Mouse (Mus musculus): ENCODE results near the gene Hnrnpc. TPM values are rescaled to one million over a fixed set of nuclear protein-coding genes. Genes with fewer than 3 reads are reported as not detected.

The Hnrnpc gene
- polyA plus RNA-seq, 1 experiment from 2014 or later: 1,066 TPM

GRCm38 (mm10) chr14:52114101-52114500 is 10.3 kb upstream of the Hnrnpc start:
- no peak for ATAC-seq (replicated peaks; ENCODE audit: insufficient number of reproducible peaks, low FRiP score, low TSS enrichment, low read depth)
- H3K27ac ChIP-seq (replicated peaks; ENCODE audit: low read depth, low read length): no peak overlapping the region
- WGBS: 88% methylated on average over 1 of the region's 1 CpGs
- DNase-seq (ENCODE audit: low spot score): no peak
- no peak overlapping the region for H3K9ac ChIP-seq (replicated peaks; ENCODE audit: low read length)
- H3K4me2 ChIP-seq (ENCODE audit: low read depth, low read length): no peak overlapping the region
- no peaks in the 10 kb centered on the region for H3K9me3 ChIP-seq (replicated peaks; ENCODE audit: control insufficient read depth, low read length)
- H3K36me3 ChIP-seq (replicated peaks; ENCODE audit: control insufficient read depth, insufficient read depth, low read depth, low read length): no peaks in the 10 kb centered on the region
- H3K27me3 ChIP-seq (ENCODE audit: control insufficient read depth, insufficient read depth, low read length): no peaks in the 10 kb centered on the region
- no peaks in the 10 kb centered on the region for H3K4me1 ChIP-seq (ENCODE audit: control insufficient read depth, insufficient read depth, low read length)
- H3K4me3 ChIP-seq (ENCODE audit: low read depth, low read length): no peak overlapping the region

GRCm38 (mm10) chr14:52110346-52110745 is 6.5 kb upstream of the Hnrnpc start, which contains the start of gene Rpgrip1:
Rpgrip1 (plus strand) TSS chr14:52110704.
- ATAC-seq (replicated peaks; ENCODE audit: insufficient number of reproducible peaks, low FRiP score, low TSS enrichment, low read depth): no peak
- 81% methylated on average over 4 of the region's 4 CpGs for WGBS
- H3K4me3 ChIP-seq (ENCODE audit: low read depth, low read length): no peak within 1 kb of the TSS

GRCm38 (mm10) chr14:52108025-52108424 is 4.2 kb upstream of the Hnrnpc start:
- Histone ChIP-seq H3K27me3 (ENCODE audit: control insufficient read depth, insufficient read depth, low read length) (no peaks in the 10 kb centered on the region), H3K27ac (replicated peaks; ENCODE audit: low read depth, low read length) (no peak overlapping the region), H3K4me1 (ENCODE audit: control insufficient read depth, insufficient read depth, low read length) (no peaks in the 10 kb centered on the region), H3K4me3 (ENCODE audit: low read depth, low read length) (no peak overlapping the region), H3K9ac (replicated peaks; ENCODE audit: low read length) (no peak overlapping the region), H3K36me3 (replicated peaks; ENCODE audit: control insufficient read depth, insufficient read depth, low read depth, low read length) (no peaks in the 10 kb centered on the region), H3K4me2 (ENCODE audit: low read depth, low read length) (no peak overlapping the region), H3K9me3 (replicated peaks; ENCODE audit: control insufficient read depth, low read length) (no peaks in the 10 kb centered on the region)
- WGBS: 78% methylated on average over 2 of the region's 2 CpGs
- no peak for DNase-seq (ENCODE audit: low spot score)
- ATAC-seq (replicated peaks; ENCODE audit: insufficient number of reproducible peaks, low FRiP score, low TSS enrichment, low read depth): no peak

More at GRCm38 (mm10) chr14:52110346-52110745, 6.5 kb upstream of the Hnrnpc start, which contains the start of gene Rpgrip1:
- no peak within 1 kb of the TSS for H3K4me2 ChIP-seq (ENCODE audit: low read depth, low read length)
- H3K27me3 ChIP-seq (ENCODE audit: control insufficient read depth, insufficient read depth, low read length): no peaks in the 10 kb centered on the region
- H3K4me1 ChIP-seq (ENCODE audit: control insufficient read depth, insufficient read depth, low read length): no peaks in the 10 kb centered on the region
- H3K9ac ChIP-seq (replicated peaks; ENCODE audit: low read length): no peak within 1 kb of the TSS
- no peak for DNase-seq (ENCODE audit: low spot score)
- H3K27ac ChIP-seq (replicated peaks; ENCODE audit: low read depth, low read length): no peak within 1 kb of the TSS
- H3K36me3 ChIP-seq (replicated peaks; ENCODE audit: control insufficient read depth, insufficient read depth, low read depth, low read length): no peaks in the 10 kb centered on the region
- no peaks in the 10 kb centered on the region for H3K9me3 ChIP-seq (replicated peaks; ENCODE audit: control insufficient read depth, low read length)

- H3K9ac ChIP-seq (replicated peaks; ENCODE audit: low read length): no peak overlapping the region
Observed at GRCm38 (mm10) chr14:52106741-52107140, 2.9 kb upstream of the Hnrnpc start.

GRCm38 (mm10) chr14:52105308-52105707 is 1.5 kb upstream of the Hnrnpc start:
- no peak overlapping the region for H3K27ac ChIP-seq (replicated peaks; ENCODE audit: low read depth, low read length)
- 73% methylated on average over 2 of the region's 2 CpGs for WGBS

More at GRCm38 (mm10) chr14:52106741-52107140, 2.9 kb upstream of the Hnrnpc start:
- DNase-seq (ENCODE audit: low spot score) (peak; percentile 21), ATAC-seq (replicated peaks; ENCODE audit: insufficient number of reproducible peaks, low FRiP score, low TSS enrichment, low read depth) (no peak)
- Histone ChIP-seq H3K4me2 (ENCODE audit: low read depth, low read length) (no peak overlapping the region), H3K27me3 (ENCODE audit: control insufficient read depth, insufficient read depth, low read length) (no peaks in the 10 kb centered on the region), H3K4me1 (ENCODE audit: control insufficient read depth, insufficient read depth, low read length) (no peaks in the 10 kb centered on the region), H3K9me3 (replicated peaks; ENCODE audit: control insufficient read depth, low read length) (no peaks in the 10 kb centered on the region), H3K36me3 (replicated peaks; ENCODE audit: control insufficient read depth, insufficient read depth, low read depth, low read length) (no peaks in the 10 kb centered on the region), H3K27ac (replicated peaks; ENCODE audit: low read depth, low read length) (no peak overlapping the region), H3K4me3 (ENCODE audit: low read depth, low read length) (no peak overlapping the region)
- 29% methylated on average over 10 of the region's 10 CpGs for WGBS

GRCm38 (mm10) chr14:52104677-52105285 is 953 bp upstream of the Hnrnpc start:
- H3K9me3 ChIP-seq (replicated peaks; ENCODE audit: control insufficient read depth, low read length): no peaks in the 10 kb centered on the region
- ATAC-seq (replicated peaks; ENCODE audit: insufficient number of reproducible peaks, low FRiP score, low TSS enrichment, low read depth): no peak
- peak overlapping the region; percentile 33 for H3K4me3 ChIP-seq (ENCODE audit: low read depth, low read length)
- no peaks in the 10 kb centered on the region for H3K27me3 ChIP-seq (ENCODE audit: control insufficient read depth, insufficient read depth, low read length)
- peak; percentile 20 for DNase-seq (ENCODE audit: low spot score)
- peak overlapping the region; percentile 56 for H3K9ac ChIP-seq (replicated peaks; ENCODE audit: low read length)
- H3K4me1 ChIP-seq (ENCODE audit: control insufficient read depth, insufficient read depth, low read length): no peaks in the 10 kb centered on the region; the same call in 1 of the 2 replicates
- WGBS: 39% methylated on average over 7 of the region's 7 CpGs
- H3K27ac ChIP-seq (replicated peaks; ENCODE audit: low read depth, low read length): peak overlapping the region; percentile 66
- H3K36me3 ChIP-seq (replicated peaks; ENCODE audit: control insufficient read depth, insufficient read depth, low read depth, low read length): no peaks in the 10 kb centered on the region
- peak overlapping the region; percentile 53 for H3K4me2 ChIP-seq (ENCODE audit: low read depth, low read length)

More at GRCm38 (mm10) chr14:52105308-52105707, 1.5 kb upstream of the Hnrnpc start:
- DNase-seq (ENCODE audit: low spot score) (no peak), ATAC-seq (replicated peaks; ENCODE audit: insufficient number of reproducible peaks, low FRiP score, low TSS enrichment, low read depth) (no peak)
- Histone ChIP-seq H3K4me3 (ENCODE audit: low read depth, low read length) (no peak overlapping the region), H3K27me3 (ENCODE audit: control insufficient read depth, insufficient read depth, low read length) (no peaks in the 10 kb centered on the region), H3K4me1 (ENCODE audit: control insufficient read depth, insufficient read depth, low read length) (no peaks in the 10 kb centered on the region; the same call in 1 of the 2 replicates), H3K36me3 (replicated peaks; ENCODE audit: control insufficient read depth, insufficient read depth, low read depth, low read length) (no peaks in the 10 kb centered on the region), H3K9ac (replicated peaks; ENCODE audit: low read length) (no peak overlapping the region), H3K4me2 (ENCODE audit: low read depth, low read length) (no peak overlapping the region), H3K9me3 (replicated peaks; ENCODE audit: control insufficient read depth, low read length) (no peaks in the 10 kb centered on the region)

GRCm38 (mm10) chr14:52103474-52103855 is 363 bp downstream of the Hnrnpc start:
- Histone ChIP-seq H3K4me1 (ENCODE audit: control insufficient read depth, insufficient read depth, low read length) (no peaks in the 10 kb centered on the region; the same call in 1 of the 2 replicates), H3K4me3 (ENCODE audit: low read depth, low read length) (peak overlapping the region; percentile 98), H3K27ac (replicated peaks; ENCODE audit: low read depth, low read length) (peak overlapping the region; percentile 91), H3K4me2 (ENCODE audit: low read depth, low read length) (no peak overlapping the region), H3K27me3 (ENCODE audit: control insufficient read depth, insufficient read depth, low read length) (no peaks in the 10 kb centered on the region), H3K36me3 (replicated peaks; ENCODE audit: control insufficient read depth, insufficient read depth, low read depth, low read length) (no peaks in the 10 kb centered on the region), H3K9ac (replicated peaks; ENCODE audit: low read length) (peak overlapping the region; percentile 100), H3K9me3 (replicated peaks; ENCODE audit: control insufficient read depth, low read length) (no peaks in the 10 kb centered on the region)
- no peak; the same call in 1 of the 2 replicates for ATAC-seq (replicated peaks; ENCODE audit: insufficient number of reproducible peaks, low FRiP score, low TSS enrichment, low read depth)
- DNase-seq (ENCODE audit: low spot score): peak; percentile 40
- WGBS: under 1% methylated on average over 30 of the region's 30 CpGs
